Mouse (Mus musculus) CH12.LX (cell line): ENCODE measurements around the gene 4933411K16Rik.

Experiments
- CTCF ChIP-seq, 2 experiments: IDR thresholded peaks in 1 of 2; conservative IDR thresholded peaks in 1 of 2; 2 replicates each; pipeline ENCODE4 v1.5.1; 2011 to 2012; ENCODE audit warnings: low read depth in 2 of 2, low read length in 2 of 2, improper control_type of control experiment in 1 of 2, inconsistent platforms in 1 of 2, mild to moderate bottlenecking in 1 of 2, moderate library complexity in 1 of 2
- EP300 ChIP-seq: IDR thresholded peaks from 2 replicates; pipeline ENCODE4 v1.6.1; 2011; ENCODE audit warnings: low read length, improper control_type of control experiment
- ETS1 ChIP-seq: conservative IDR thresholded peaks from 2 replicates; pipeline ENCODE4 v1.6.1; 2012; ENCODE audit warnings: low read depth, mild to moderate bottlenecking, inconsistent platforms, low read length, improper control_type of control experiment, moderate library complexity
- MYC ChIP-seq: IDR thresholded peaks from 2 replicates; pipeline ENCODE4 v1.6.1; 2011; ENCODE audit warnings: low read depth, mild to moderate bottlenecking, improper control_type of control experiment, low read length
- NRF1 ChIP-seq: IDR thresholded peaks from 2 replicates; pipeline ENCODE4 v1.6.1; 2014; ENCODE audit warnings: low read depth, mild to moderate bottlenecking, inconsistent platforms, low read length, improper control_type of control experiment, moderate library complexity
- POLR2A ChIP-seq: IDR thresholded peaks from 2 replicates; pipeline ENCODE4 v1.6.1; 2011; ENCODE audit warnings: low read depth, mild to moderate bottlenecking, improper control_type of control experiment, low read length
- RAD21 ChIP-seq: IDR thresholded peaks from 2 replicates; pipeline ENCODE4 v1.6.1; 2011; ENCODE audit warnings: low read depth, mild to moderate bottlenecking, low read length, improper control_type of control experiment, moderate library complexity

DNA sequence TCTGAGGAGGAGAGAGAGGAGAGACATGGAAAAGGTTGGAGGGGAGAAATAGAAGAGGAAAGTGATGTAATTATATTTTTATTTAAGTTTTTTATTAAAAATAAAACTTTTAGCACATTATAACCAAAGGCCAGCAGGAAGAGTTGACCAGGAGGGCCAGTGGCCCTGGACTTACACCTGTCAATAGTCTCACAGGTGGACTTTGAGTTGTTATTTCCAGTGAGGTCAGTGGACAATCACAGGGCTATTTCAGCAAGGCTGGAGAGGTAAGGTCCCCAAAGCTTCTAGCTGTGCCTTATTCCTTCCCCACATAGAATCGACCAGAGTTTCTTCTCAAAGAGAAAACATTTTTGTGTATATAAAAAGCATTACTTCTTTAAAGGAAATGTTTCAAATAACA lies 1.8 kb upstream of the 4933411K16Rik start:
- TF ChIP-seq EP300 (no peak), POLR2A (no peak), NRF1 (no peak), ETS1 (no peak), MYC (no peak), RAD21 (no peak), CTCF (conservative IDR thresholded peaks at IDR 0.05 in 1 of 2, IDR thresholded peaks at IDR 0.05 in 1 of 2; ENCODE audit: low read depth in 2 of 2, low read length in 2 of 2) (no peak)
